Mouse (Mus musculus) brain, embryonic 14.5 days (tissue): ENCODE measurements around the gene Afap1.

ENCODE experiments used
- CTCF ChIP-seq: fragments of 200-500 bp; IDR thresholded peaks from 2 replicates; pipeline ENCODE4 v1.5.1; 2012; ENCODE audit warnings: inconsistent platforms, mild to moderate bottlenecking, moderate library complexity, borderline replicate concordance; ENCODE audit not compliant: insufficient read depth, insufficient read length; ENCODE audit errors: extremely low read depth
- POLR2A ChIP-seq: fragments of 200-500 bp; IDR thresholded peaks from 2 replicates; pipeline ENCODE4 v1.6.1; 2012; ENCODE audit warnings: mild to moderate bottlenecking, inconsistent platforms, borderline replicate concordance; ENCODE audit not compliant: poor library complexity, insufficient read depth, insufficient read length, severe bottlenecking; ENCODE audit errors: extremely low read depth

- no peak for TF ChIP-seq CTCF
- TF ChIP-seq POLR2A = no peak
Measured at GRCm38 (mm10) chr5:35961271-35961670, 68.2 kb downstream of the Afap1 start.
